Mouse (Mus musculus): ENCODE measurements at regions not wholly inside any gene's neighbourhood (a gene's known extent, or its start where the extent isn't known, plus 50 kb on each side); places are given as distances from the start of the nearest gene placed in this dataset.

- Histone ChIP-seq H3K27me3 (ENCODE audit: control insufficient read depth, insufficient read depth, low read length) (no peaks in the 10 kb centered on the region), H3K4me2 (replicated peaks) (no peak overlapping the region), H3K27ac (no peak overlapping the region), H3K4me1 (replicated peaks; ENCODE audit: control insufficient read depth, insufficient read depth, low read length) (no peaks in the 10 kb centered on the region), H3K4me3 (replicated peaks; ENCODE audit: low read length) (no peak overlapping the region), H3K36me3 (replicated peaks; ENCODE audit: control insufficient read depth, insufficient read depth) (no peaks in the 10 kb centered on the region), H3K9ac (no peak overlapping the region), H3K9me3 (ENCODE audit: control insufficient read depth, low read length) (no peaks in the 10 kb centered on the region)
- DNase-seq (ENCODE audit: low spot score) (no peak), ATAC-seq (ENCODE audit: low FRiP score) (no peak)
- 93% methylated on average over 3 of the region's 3 CpGs for WGBS
Measured at GRCm38 (mm10) chr10:98504524-98504923, 409.7 kb upstream of the Atp2b1 start.

- H3K27ac ChIP-seq: no peak overlapping the region
- no peaks in the 10 kb centered on the region for H3K9me3 ChIP-seq (ENCODE audit: control insufficient read depth, low read length)
- ATAC-seq (ENCODE audit: low FRiP score) (no peak), DNase-seq (ENCODE audit: low spot score) (no peak)
- H3K27me3 ChIP-seq (ENCODE audit: control insufficient read depth, insufficient read depth, low read length): no peaks in the 10 kb centered on the region
- no peak overlapping the region for H3K4me3 ChIP-seq (replicated peaks; ENCODE audit: low read length)
- H3K36me3 ChIP-seq (replicated peaks; ENCODE audit: control insufficient read depth, insufficient read depth): no peaks in the 10 kb centered on the region
- no peaks in the 10 kb centered on the region for H3K4me1 ChIP-seq (replicated peaks; ENCODE audit: control insufficient read depth, insufficient read depth, low read length)
- no peak overlapping the region for H3K9ac ChIP-seq
- whole genome bisulfite sequencing: 61% methylated on average over 5 of the region's 5 CpGs
- H3K4me2 ChIP-seq (replicated peaks): no peak overlapping the region
Measured at GRCm38 (mm10) chr10:98508515-98509143, 405.6 kb upstream of the Atp2b1 start.

- no peak overlapping the region for H3K4me2 ChIP-seq (replicated peaks)
- no peaks in the 10 kb centered on the region for H3K9me3 ChIP-seq (ENCODE audit: control insufficient read depth, low read length)
- H3K36me3 ChIP-seq (replicated peaks; ENCODE audit: control insufficient read depth, insufficient read depth): no peaks in the 10 kb centered on the region
- 91% methylated on average over 1 of the region's 1 CpGs for WGBS
- no peaks in the 10 kb centered on the region for H3K4me1 ChIP-seq (replicated peaks; ENCODE audit: control insufficient read depth, insufficient read depth, low read length)
- DNase-seq (ENCODE audit: low spot score) (no peak), ATAC-seq (ENCODE audit: low FRiP score) (no peak)
- H3K4me3 ChIP-seq (replicated peaks; ENCODE audit: low read length): no peak overlapping the region
- no peak overlapping the region for H3K27ac ChIP-seq
- no peak overlapping the region for H3K9ac ChIP-seq
- H3K27me3 ChIP-seq (ENCODE audit: control insufficient read depth, insufficient read depth, low read length): no peaks in the 10 kb centered on the region
Measured at GRCm38 (mm10) chr10:98514836-98515235, 399.4 kb upstream of the Atp2b1 start.

GRCm38 (mm10) chr10:98517609-98518008 is 396.6 kb upstream of the Atp2b1 start:
- ATAC-seq (ENCODE audit: low FRiP score): no peak

GRCm38 (mm10) chr10:98529565-98529964 is 384.6 kb upstream of the Atp2b1 start:
- Histone ChIP-seq H3K9me3 (ENCODE audit: control insufficient read depth, low read length) (peaks cover 11% of the 10 kb centered on the region), H3K36me3 (replicated peaks; ENCODE audit: control insufficient read depth, insufficient read depth) (no peaks in the 10 kb centered on the region), H3K4me2 (replicated peaks) (no peak overlapping the region), H3K4me1 (replicated peaks; ENCODE audit: control insufficient read depth, insufficient read depth, low read length) (no peaks in the 10 kb centered on the region), H3K27me3 (ENCODE audit: control insufficient read depth, insufficient read depth, low read length) (no peaks in the 10 kb centered on the region), H3K9ac (no peak overlapping the region), H3K27ac (no peak overlapping the region), H3K4me3 (replicated peaks; ENCODE audit: low read length) (no peak overlapping the region)
- WGBS: 76% methylated on average over 4 of the region's 4 CpGs
- ATAC-seq (ENCODE audit: low FRiP score) (no peak), DNase-seq (ENCODE audit: low spot score) (no peak)

More at GRCm38 (mm10) chr10:98517609-98518008, 396.6 kb upstream of the Atp2b1 start:
- H3K4me1 ChIP-seq (replicated peaks; ENCODE audit: control insufficient read depth, insufficient read depth, low read length): no peaks in the 10 kb centered on the region
- H3K4me3 ChIP-seq (replicated peaks; ENCODE audit: low read length): no peak overlapping the region
- no peak overlapping the region for H3K9ac ChIP-seq
- no peaks in the 10 kb centered on the region for H3K9me3 ChIP-seq (ENCODE audit: control insufficient read depth, low read length)
- no peaks in the 10 kb centered on the region for H3K36me3 ChIP-seq (replicated peaks; ENCODE audit: control insufficient read depth, insufficient read depth)
- no peaks in the 10 kb centered on the region for H3K27me3 ChIP-seq (ENCODE audit: control insufficient read depth, insufficient read depth, low read length)
- DNase-seq (ENCODE audit: low spot score): no peak
- 88% methylated on average over 2 of the region's 2 CpGs for WGBS
- H3K4me2 ChIP-seq (replicated peaks): no peak overlapping the region
- H3K27ac ChIP-seq: no peak overlapping the region

- Histone ChIP-seq H3K9ac (no peak overlapping the region), H3K27me3 (ENCODE audit: control insufficient read depth, insufficient read depth, low read length) (no peaks in the 10 kb centered on the region), H3K4me1 (replicated peaks; ENCODE audit: control insufficient read depth, insufficient read depth, low read length) (no peaks in the 10 kb centered on the region), H3K4me3 (replicated peaks; ENCODE audit: low read length) (no peak overlapping the region), H3K27ac (no peak overlapping the region), H3K9me3 (ENCODE audit: control insufficient read depth, low read length) (peaks cover 4% of the 10 kb centered on the region; the same call in 1 of the 2 replicates), H3K36me3 (replicated peaks; ENCODE audit: control insufficient read depth, insufficient read depth) (no peaks in the 10 kb centered on the region), H3K4me2 (replicated peaks) (no peak overlapping the region)
- 85% methylated on average over 4 of the region's 4 CpGs for WGBS
- no peak for DNase-seq (ENCODE audit: low spot score)
- no peak for ATAC-seq (ENCODE audit: low FRiP score)
Measured at GRCm38 (mm10) chr10:98531425-98531824, 382.8 kb upstream of the Atp2b1 start.

GRCm38 (mm10) chr10:98538706-98539105 is 375.5 kb upstream of the Atp2b1 start:
- DNase-seq (ENCODE audit: low spot score): no peak
- WGBS: 84% methylated on average over 1 of the region's 1 CpGs

GRCm38 (mm10) chr10:98541062-98541461 is 373.1 kb upstream of the Atp2b1 start:
- no peak overlapping the region for H3K27ac ChIP-seq
- no peaks in the 10 kb centered on the region for H3K27me3 ChIP-seq (ENCODE audit: control insufficient read depth, insufficient read depth, low read length)
- no peak overlapping the region for H3K4me2 ChIP-seq (replicated peaks)
- DNase-seq (ENCODE audit: low spot score) (no peak), ATAC-seq (ENCODE audit: low FRiP score) (no peak)
- H3K4me1 ChIP-seq (replicated peaks; ENCODE audit: control insufficient read depth, insufficient read depth, low read length): 0 out of 2 replicates have a peak, but pooled peaks cover 5% of the 10 kb centered on the region
- no peaks in the 10 kb centered on the region for H3K36me3 ChIP-seq (replicated peaks; ENCODE audit: control insufficient read depth, insufficient read depth)
- no peak overlapping the region for H3K4me3 ChIP-seq (replicated peaks; ENCODE audit: low read length)
- H3K9ac ChIP-seq: no peak overlapping the region
- no peaks in the 10 kb centered on the region for H3K9me3 ChIP-seq (ENCODE audit: control insufficient read depth, low read length)

More at GRCm38 (mm10) chr10:98538706-98539105, 375.5 kb upstream of the Atp2b1 start:
- no peak overlapping the region for H3K9ac ChIP-seq
- no peak overlapping the region for H3K4me3 ChIP-seq (replicated peaks; ENCODE audit: low read length)
- no peak overlapping the region for H3K27ac ChIP-seq
- H3K9me3 ChIP-seq (ENCODE audit: control insufficient read depth, low read length): no peaks in the 10 kb centered on the region
- no peaks in the 10 kb centered on the region for H3K36me3 ChIP-seq (replicated peaks; ENCODE audit: control insufficient read depth, insufficient read depth)
- H3K27me3 ChIP-seq (ENCODE audit: control insufficient read depth, insufficient read depth, low read length): no peaks in the 10 kb centered on the region
- 0 out of 2 replicates have a peak, but pooled peaks cover under 1% of the 10 kb centered on the region for H3K4me1 ChIP-seq (replicated peaks; ENCODE audit: control insufficient read depth, insufficient read depth, low read length)
- H3K4me2 ChIP-seq (replicated peaks): no peak overlapping the region
- ATAC-seq (ENCODE audit: low FRiP score): no peak

- ATAC-seq (ENCODE audit: low FRiP score): no peak
- WGBS: 89% methylated on average over 2 of the region's 2 CpGs
Measured at GRCm38 (mm10) chr10:98542072-98542471, 372.1 kb upstream of the Atp2b1 start.

More at GRCm38 (mm10) chr10:98542072-98542471, 372.1 kb upstream of the Atp2b1 start:
- Histone ChIP-seq H3K4me2 (replicated peaks) (no peak overlapping the region), H3K4me1 (replicated peaks; ENCODE audit: control insufficient read depth, insufficient read depth, low read length) (0 out of 2 replicates have a peak, but pooled peaks cover 5% of the 10 kb centered on the region), H3K36me3 (replicated peaks; ENCODE audit: control insufficient read depth, insufficient read depth) (no peaks in the 10 kb centered on the region), H3K9me3 (ENCODE audit: control insufficient read depth, low read length) (no peaks in the 10 kb centered on the region), H3K27ac (no peak overlapping the region), H3K27me3 (ENCODE audit: control insufficient read depth, insufficient read depth, low read length) (no peaks in the 10 kb centered on the region), H3K4me3 (replicated peaks; ENCODE audit: low read length) (no peak overlapping the region), H3K9ac (no peak overlapping the region)
- DNase-seq (ENCODE audit: low spot score): no peak
